Comparison of ENCODE assay signal across 20 mouse cellular contexts in the genomic region with DNA sequence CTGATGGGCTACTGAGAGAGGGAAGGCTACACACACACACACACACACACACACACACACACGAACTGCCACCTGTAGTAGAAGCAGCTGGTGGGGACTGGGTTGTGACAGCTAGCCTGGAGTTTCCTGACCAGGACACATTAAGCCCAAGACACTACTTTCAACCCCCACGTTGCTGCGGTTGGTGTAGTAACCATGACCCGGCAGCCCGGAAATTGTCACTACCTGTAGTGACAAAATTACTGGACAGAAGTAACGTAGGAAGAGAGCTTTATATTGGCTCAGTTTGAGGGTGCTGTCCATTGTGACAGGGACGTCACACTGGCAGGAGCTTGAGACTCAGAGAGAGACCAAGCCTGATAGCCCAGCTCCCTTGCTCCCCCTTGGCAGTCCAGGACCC. TPM values are rescaled to one million over a fixed set of nuclear protein-coding genes. Genes with fewer than 3 reads are reported as not detected.
DNase-seq lines count a peak whose midpoint lies in the region; ATAC-seq lines count a peak whose summit lies in the region.
"Had no signal": no experiment of that assay in that cellular context is flagged by ENCODE, and none has a peak within 500 bp of the region (broad histone marks: within the 10 kb centered on the region; RNA-seq: fewer than 3 reads in every experiment).

No protein-coding gene starts in this region.

- H3K9me3 ChIP-seq in midbrain, embryonic 16.5 days (replicated peaks; ENCODE audit: control insufficient read depth, low read length, poor library complexity, severe bottlenecking) = no peaks in the 10 kb centered on the region
- H3K9me3 ChIP-seq: embryonic facial prominence, embryonic 10.5 days; embryonic facial prominence, embryonic 12.5 days; forebrain, embryonic 13.5 days; forebrain, embryonic 15.5 days had no signal

- H3K36me3 ChIP-seq in midbrain, embryonic 16.5 days (ENCODE audit: control insufficient read depth, insufficient read depth, low read length) = no peaks in the 10 kb centered on the region
- H3K36me3 ChIP-seq: embryonic facial prominence, embryonic 10.5 days; embryonic facial prominence, embryonic 12.5 days; forebrain, embryonic 15.5 days had no signal

- WGBS in midbrain, embryonic 16.5 days = 88% methylated on average over 7 of the region's 7 CpGs

- no peaks in the 10 kb centered on the region for H3K27me3 ChIP-seq in midbrain, embryonic 16.5 days (ENCODE audit: control insufficient read depth, insufficient read depth, low read depth, low read length)
- H3K27me3 ChIP-seq: embryonic facial prominence, embryonic 12.5 days; forebrain, embryonic 13.5 days; forebrain, embryonic 15.5 days had no signal

- H3K4me3 ChIP-seq in midbrain, embryonic 16.5 days (ENCODE audit: low read depth, low read length) = no peak overlapping the region
- H3K4me3 ChIP-seq: embryonic facial prominence, embryonic 10.5 days; embryonic facial prominence, embryonic 12.5 days; forebrain, embryonic 13.5 days; forebrain, embryonic 15.5 days had no signal

- peaks cover 18% of the 10 kb centered on the region for H3K4me1 ChIP-seq in midbrain, embryonic 16.5 days (ENCODE audit: control insufficient read depth, insufficient read depth, low read length)
- H3K4me1 ChIP-seq: embryonic facial prominence, embryonic 12.5 days had no signal

- peak; percentile 82 for ATAC-seq in megakaryocyte, adult 5-6 weeks (ENCODE audit: poor library complexity, severe bottlenecking)
- peak; percentile 45; the same call in 1 of the 2 replicates for ATAC-seq in neutrophil, adult 5-6 weeks (ENCODE audit: extremely low read depth, insufficient number of reproducible peaks, low FRiP score, poor library complexity, severe bottlenecking)
- no peak for ATAC-seq in midbrain, embryonic 16.5 days
- ATAC-seq: forebrain, embryonic 13.5 days; forebrain, embryonic 15.5 days; forebrain, postnatal 0 days had no signal

- H3K4me2 ChIP-seq in midbrain, embryonic 16.5 days (ENCODE audit: low read length) = no peak overlapping the region
- H3K4me2 ChIP-seq: embryonic facial prominence, embryonic 12.5 days; forebrain, embryonic 13.5 days; forebrain, embryonic 15.5 days had no signal

- peak; percentile 64 for DNase-seq in 416B (ENCODE audit: low read depth)
- no peak for DNase-seq in layer of hippocampus, postnatal 10 days (ENCODE audit: low spot score in 2 of 2)
- DNase-seq: adrenal gland, adult 2 months; adrenal gland, postnatal 10 days; adrenal gland, postnatal 25 days; cerebellum, adult 11-12 months; cerebellum, adult 2 months; cerebellum, adult 9-10 months; cerebellum, postnatal 10 days; cerebellum, postnatal 25 days; forebrain, postnatal 0 days had no signal

- H3K27ac ChIP-seq in midbrain, embryonic 16.5 days (ENCODE audit: low read length) = no peak overlapping the region
- H3K27ac ChIP-seq: embryonic facial prominence, embryonic 10.5 days; embryonic facial prominence, embryonic 12.5 days; forebrain, embryonic 13.5 days; forebrain, embryonic 15.5 days had no signal

- no peak overlapping the region for H3K9ac ChIP-seq in midbrain, embryonic 16.5 days (ENCODE audit: low read depth, low read length)
- H3K9ac ChIP-seq: embryonic facial prominence, embryonic 12.5 days; forebrain, embryonic 13.5 days; forebrain, embryonic 15.5 days; forebrain, postnatal 0 days had no signal

RNA-seq across cellular contexts. Expression of a gene that starts 14.1 kb away (rescaled TPM):
- total RNA-seq in megakaryocyte, adult 5-6 weeks (2015) = 0.11 and 0.58 TPM in 2 replicates
- 0.57 and 0.92 TPM in 2 replicates for total RNA-seq in megakaryocyte, adult 5-6 weeks (2017)
- total RNA-seq in neutrophil, adult 5-6 weeks (2017) = 0.25 TPM in 1 of 2 replicates, not detected in the other
- polyA plus RNA-seq in midbrain, embryonic 16.5 days (2015; fragmentation: Nextera tagmentation; extraction: Ambion mirVana) = 0.06 TPM in 1 of 2 replicates, not detected in the other
- total RNA-seq in layer of hippocampus, postnatal 10 days (2021) = under 1 TPM; 0.27 to 0.46 TPM
- total RNA-seq: adrenal gland, postnatal 10 days; forebrain, postnatal 0 days had no signal
- polyA plus RNA-seq: C2C12; forebrain, embryonic 11.5 days; forebrain, embryonic 13.5 days; forebrain, embryonic 15.5 days had no signal

RNA-seq across cellular contexts. Expression of a gene that starts 42.8 kb away (rescaled TPM):
- 0.18 TPM in 1 of 2 replicates, not detected in the other for total RNA-seq in megakaryocyte, adult 5-6 weeks (2015)
- 0.08 and 0.40 TPM in 2 replicates for total RNA-seq in megakaryocyte, adult 5-6 weeks (2017)
- 0.12 and 0.23 TPM in 2 replicates for total RNA-seq in neutrophil, adult 5-6 weeks (2017)
- polyA plus RNA-seq in midbrain, embryonic 16.5 days (2015; fragmentation: Nextera tagmentation; extraction: Ambion mirVana) = 3.0 and 4.0 TPM in 2 replicates
- 1 to 10 TPM; 4.7 to 5.1 TPM for total RNA-seq in layer of hippocampus, postnatal 10 days (2021)
- total RNA-seq: adrenal gland, adult 2 months; adrenal gland, postnatal 25 days had no signal
